Mouse (Mus musculus) inflammation-experienced regulatory T-cells, adult 16 weeks (primary cell): ENCODE results near the gene Hnrnpab. TPM values are rescaled to one million over a fixed set of nuclear protein-coding genes. Genes with fewer than 3 reads are reported as not detected.

Source experiments
- polyA plus RNA-seq: library from polyadenylated mRNA; unstranded; fragments of 100-300 nt; shearing (Covaris generic); gene quantifications from one replicate; pipeline ENCODE4 v1.2.1, GENCODE M21; 2017

Hnrnpab gene
- polyA plus RNA-seq = 34.4 TPM

GRCm38 (mm10) chr11:51606447-51607095 lies at the start of gene Hnrnpab:
Gene Hnrnpab, minus strand, starts transcription at chr11:51606847.

GRCm38 (mm10) chr11:51650691-51651515 lies 44.3 kb upstream of the Hnrnpab start, which contains the start of the genes N4bp3 and D930048N14Rik:
Gene N4bp3, minus strand, starts transcription at chr11:51650842.
Gene D930048N14Rik, plus strand, starts transcription at chr11:51650954.

GRCm38 (mm10) chr11:51635525-51636322 lies 29.1 kb upstream of the Hnrnpab start, which contains the start of gene Rmnd5b:
Gene Rmnd5b, minus strand, starts transcription at chr11:51635896.

DNA sequence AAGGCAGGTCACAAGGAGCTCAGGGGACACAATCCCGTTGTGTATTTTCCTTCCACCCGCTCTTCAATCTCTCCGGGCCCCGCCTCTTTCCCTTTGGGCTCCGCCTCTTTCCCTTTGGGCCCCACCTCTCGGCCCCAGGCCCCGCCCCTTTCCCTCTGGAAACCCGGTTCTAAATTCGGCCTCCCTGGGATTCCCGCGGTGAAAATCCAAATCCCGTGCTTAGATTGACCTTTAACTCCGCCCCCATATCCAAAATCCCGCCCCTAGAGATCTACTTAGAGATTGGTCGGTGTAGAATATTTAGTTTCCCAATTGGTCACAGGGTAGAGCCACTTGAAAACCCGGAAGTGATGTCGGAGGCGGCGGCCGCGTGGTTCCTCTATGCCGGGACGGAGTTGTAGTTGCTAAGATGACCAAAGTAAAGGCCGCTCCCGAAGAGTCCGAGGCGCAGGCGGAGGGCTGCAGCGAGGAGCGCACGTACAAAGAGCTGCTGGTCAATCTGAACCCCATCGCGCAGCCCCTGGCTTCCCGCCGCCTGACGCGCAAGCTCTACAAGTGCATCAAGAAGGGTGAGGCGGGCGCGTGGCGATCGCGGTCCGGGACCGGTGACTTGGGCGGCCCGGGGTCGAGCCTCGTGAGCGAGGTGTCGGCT lies 12.9 kb upstream of the Hnrnpab start, which contains the start of gene Nhp2:
Nhp2 (plus strand) TSS at position 327 of the 652 bp plus-strand sequence.

GRCm38 (mm10) chr11:51584431-51585248 lies 22.0 kb downstream of the Hnrnpab start, which contains the start of gene Phykpl:
Gene Phykpl, plus strand, starts transcription at chr11:51584757.

Other genes with a start within 250 kb of the Hnrnpab start
- gene Phykpl, start 22.1 kb downstream of the Hnrnpab start, polyA plus RNA-seq = 28.7 TPM
- 100 TPM for gene Nhp2, start 12.9 kb upstream of the Hnrnpab start, polyA plus RNA-seq
- 91.0 TPM for gene Rmnd5b, start 29.0 kb upstream of the Hnrnpab start, polyA plus RNA-seq
- gene N4bp3, start 44.0 kb upstream of the Hnrnpab start, polyA plus RNA-seq = 10.7 TPM
- 0.91 TPM for gene D930048N14Rik, start 44.1 kb upstream of the Hnrnpab start, polyA plus RNA-seq
- gene 0610009B22Rik, start 82.0 kb upstream of the Hnrnpab start, polyA plus RNA-seq = 20.0 TPM
- gene Sec24a, start 156.8 kb upstream of the Hnrnpab start, polyA plus RNA-seq = 31.1 TPM
- 136 TPM for gene Sar1b, start 156.8 kb upstream of the Hnrnpab start, polyA plus RNA-seq